Mouse (Mus musculus): ENCODE data around the gene Dhdh. TPM values are rescaled to one million over a fixed set of nuclear protein-coding genes. Genes with fewer than 3 reads are reported as not detected.

Gene Dhdh
- polyA plus RNA-seq, 1 experiment from 2014 or later = 2.2 TPM

GRCm38 (mm10) chr7:45451344-45451982 is 37.1 kb downstream of the Dhdh start:
- WGBS = 57% methylated on average over 23 of the region's 23 CpGs

GRCm38 (mm10) chr7:45449974-45450373 is 38.6 kb downstream of the Dhdh start:
- Histone ChIP-seq H3K27ac (ENCODE audit: low read length) (no peak overlapping the region), H3K9me3 (replicated peaks; ENCODE audit: control insufficient read depth, low read length) (no peaks in the 10 kb centered on the region), H3K4me3 (replicated peaks; ENCODE audit: low read length) (no peak overlapping the region), H3K9ac (ENCODE audit: low read length) (no peak overlapping the region), H3K4me2 (ENCODE audit: low read depth, low read length) (no peak overlapping the region), H3K36me3 (ENCODE audit: control insufficient read depth, insufficient read depth, low read length) (peaks cover 4% of the 10 kb centered on the region; the same call in 1 of the 2 replicates), H3K4me1 (ENCODE audit: control insufficient read depth, insufficient read depth, low read length) (no peaks in the 10 kb centered on the region), H3K27me3 (ENCODE audit: control insufficient read depth, insufficient read depth, low read length) (no peaks in the 10 kb centered on the region)
- no peak for ATAC-seq (ENCODE audit: insufficient read depth, low FRiP score)
- 91% methylated on average over 1 of the region's 1 CpGs for WGBS

More at GRCm38 (mm10) chr7:45451344-45451982, 37.1 kb downstream of the Dhdh start:
- no peak overlapping the region for H3K9ac ChIP-seq (ENCODE audit: low read length)
- H3K9me3 ChIP-seq (replicated peaks; ENCODE audit: control insufficient read depth, low read length) = no peaks in the 10 kb centered on the region
- H3K36me3 ChIP-seq (ENCODE audit: control insufficient read depth, insufficient read depth, low read length) = peaks cover 4% of the 10 kb centered on the region; the same call in 1 of the 2 replicates
- no peak overlapping the region for H3K4me2 ChIP-seq (ENCODE audit: low read depth, low read length)
- no peak overlapping the region for H3K27ac ChIP-seq (ENCODE audit: low read length)
- peak; percentile 80; the same call in 1 of the 2 replicates for ATAC-seq (ENCODE audit: insufficient read depth, low FRiP score)
- H3K27me3 ChIP-seq (ENCODE audit: control insufficient read depth, insufficient read depth, low read length) = no peaks in the 10 kb centered on the region
- no peaks in the 10 kb centered on the region for H3K4me1 ChIP-seq (ENCODE audit: control insufficient read depth, insufficient read depth, low read length)
- H3K4me3 ChIP-seq (replicated peaks; ENCODE audit: low read length) = no peak overlapping the region

GRCm38 (mm10) chr7:45447325-45447990 is 41.1 kb downstream of the Dhdh start:
- Histone ChIP-seq H3K27me3 (ENCODE audit: control insufficient read depth, insufficient read depth, low read length) (no peaks in the 10 kb centered on the region), H3K36me3 (ENCODE audit: control insufficient read depth, insufficient read depth, low read length) (no peaks in the 10 kb centered on the region), H3K9ac (ENCODE audit: low read length) (no peak overlapping the region), H3K4me3 (replicated peaks; ENCODE audit: low read length) (no peak overlapping the region), H3K9me3 (replicated peaks; ENCODE audit: control insufficient read depth, low read length) (no peaks in the 10 kb centered on the region), H3K4me1 (ENCODE audit: control insufficient read depth, insufficient read depth, low read length) (no peaks in the 10 kb centered on the region), H3K4me2 (ENCODE audit: low read depth, low read length) (no peak overlapping the region), H3K27ac (ENCODE audit: low read length) (no peak overlapping the region)
- WGBS = 30% methylated on average over 11 of the region's 11 CpGs
- no peak for ATAC-seq (ENCODE audit: insufficient read depth, low FRiP score)

- ATAC-seq (ENCODE audit: insufficient read depth, low FRiP score) = no peak
- H3K36me3 ChIP-seq (ENCODE audit: control insufficient read depth, insufficient read depth, low read length) = no peaks in the 10 kb centered on the region
- H3K4me1 ChIP-seq (ENCODE audit: control insufficient read depth, insufficient read depth, low read length) = no peaks in the 10 kb centered on the region
- H3K9me3 ChIP-seq (replicated peaks; ENCODE audit: control insufficient read depth, low read length) = no peaks in the 10 kb centered on the region
- no peak overlapping the region for H3K27ac ChIP-seq (ENCODE audit: low read length)
- no peaks in the 10 kb centered on the region for H3K27me3 ChIP-seq (ENCODE audit: control insufficient read depth, insufficient read depth, low read length)
- H3K9ac ChIP-seq (ENCODE audit: low read length) = no peak overlapping the region
- H3K4me3 ChIP-seq (replicated peaks; ENCODE audit: low read length) = no peak overlapping the region
- H3K4me2 ChIP-seq (ENCODE audit: low read depth, low read length) = no peak overlapping the region
These were observed 42.0 kb downstream of the Dhdh start for GRCm38 (mm10) chr7:45446589-45446988.

- Histone ChIP-seq H3K4me3 (replicated peaks; ENCODE audit: low read length) (no peak overlapping the region), H3K27ac (ENCODE audit: low read length) (no peak overlapping the region), H3K4me1 (ENCODE audit: control insufficient read depth, insufficient read depth, low read length) (no peaks in the 10 kb centered on the region), H3K27me3 (ENCODE audit: control insufficient read depth, insufficient read depth, low read length) (no peaks in the 10 kb centered on the region), H3K9me3 (replicated peaks; ENCODE audit: control insufficient read depth, low read length) (no peaks in the 10 kb centered on the region), H3K9ac (ENCODE audit: low read length) (no peak overlapping the region), H3K4me2 (ENCODE audit: low read depth, low read length) (no peak overlapping the region), H3K36me3 (ENCODE audit: control insufficient read depth, insufficient read depth, low read length) (no peaks in the 10 kb centered on the region)
- 76% methylated on average over 22 of the region's 22 CpGs for WGBS
- no peak for ATAC-seq (ENCODE audit: insufficient read depth, low FRiP score)
These were observed 44.8 kb downstream of the Dhdh start for GRCm38 (mm10) chr7:45443526-45444420.

GRCm38 (mm10) chr7:45437521-45438276 is 50.9 kb downstream of the Dhdh start, which contains the start of gene Ruvbl2:
TSS of gene Ruvbl2 (minus strand) at chr7:45438096.
- no peaks in the 10 kb centered on the region for H3K27me3 ChIP-seq (ENCODE audit: control insufficient read depth, insufficient read depth, low read length)
- H3K4me3 ChIP-seq (replicated peaks; ENCODE audit: low read length) = no peak within 1 kb of the TSS
- no peaks in the 10 kb centered on the region for H3K36me3 ChIP-seq (ENCODE audit: control insufficient read depth, insufficient read depth, low read length)
- H3K9me3 ChIP-seq (replicated peaks; ENCODE audit: control insufficient read depth, low read length) = no peaks in the 10 kb centered on the region
- H3K9ac ChIP-seq (ENCODE audit: low read length) = peak within 1 kb of the TSS; percentile 53; the same call in 1 of the 2 replicates
- 26% methylated on average over 19 of the region's 19 CpGs for WGBS
- ATAC-seq (ENCODE audit: insufficient read depth, low FRiP score) = no peak
- peaks cover 35% of the 10 kb centered on the region for H3K4me1 ChIP-seq (ENCODE audit: control insufficient read depth, insufficient read depth, low read length)
- H3K4me2 ChIP-seq (ENCODE audit: low read depth, low read length) = peak within 1 kb of the TSS; percentile 36
- no peak within 1 kb of the TSS for H3K27ac ChIP-seq (ENCODE audit: low read length)

GRCm38 (mm10) chr7:45437046-45437445 is 51.6 kb downstream of the Dhdh start:
- no peaks in the 10 kb centered on the region for H3K9me3 ChIP-seq (replicated peaks; ENCODE audit: control insufficient read depth, low read length)
- H3K27me3 ChIP-seq (ENCODE audit: control insufficient read depth, insufficient read depth, low read length) = no peaks in the 10 kb centered on the region
- no peak for ATAC-seq (ENCODE audit: insufficient read depth, low FRiP score)
- no peak overlapping the region for H3K4me3 ChIP-seq (replicated peaks; ENCODE audit: low read length)
- H3K4me2 ChIP-seq (ENCODE audit: low read depth, low read length) = peak overlapping the region; percentile 36; the same call in 1 of the 2 replicates
- H3K27ac ChIP-seq (ENCODE audit: low read length) = no peak overlapping the region
- H3K4me1 ChIP-seq (ENCODE audit: control insufficient read depth, insufficient read depth, low read length) = peaks cover 37% of the 10 kb centered on the region
- peak overlapping the region; percentile 53; the same call in 1 of the 2 replicates for H3K9ac ChIP-seq (ENCODE audit: low read length)
- WGBS = 48% methylated on average over 6 of the region's 6 CpGs
- no peaks in the 10 kb centered on the region for H3K36me3 ChIP-seq (ENCODE audit: control insufficient read depth, insufficient read depth, low read length)

GRCm38 (mm10) chr7:45436444-45436843 is 52.2 kb downstream of the Dhdh start:
- H3K27me3 ChIP-seq (ENCODE audit: control insufficient read depth, insufficient read depth, low read length) = no peaks in the 10 kb centered on the region
- no peaks in the 10 kb centered on the region for H3K9me3 ChIP-seq (replicated peaks; ENCODE audit: control insufficient read depth, low read length)
- H3K4me3 ChIP-seq (replicated peaks; ENCODE audit: low read length) = no peak overlapping the region
- no peak overlapping the region for H3K27ac ChIP-seq (ENCODE audit: low read length)
- peak overlapping the region; percentile 56; the same call in 1 of the 2 replicates for H3K4me2 ChIP-seq (ENCODE audit: low read depth, low read length)
- H3K36me3 ChIP-seq (ENCODE audit: control insufficient read depth, insufficient read depth, low read length) = no peaks in the 10 kb centered on the region; the same call in 1 of the 2 replicates
- H3K9ac ChIP-seq (ENCODE audit: low read length) = peak overlapping the region; percentile 28; the same call in 1 of the 2 replicates
- 90% methylated on average over 5 of the region's 5 CpGs for WGBS
- H3K4me1 ChIP-seq (ENCODE audit: control insufficient read depth, insufficient read depth, low read length) = peaks cover 37% of the 10 kb centered on the region
- no peak for ATAC-seq (ENCODE audit: insufficient read depth, low FRiP score)

All from stomach, embryonic 16.5 days (tissue).